Mouse (Mus musculus) R1 (cell line): ENCODE measurements around the gene Tspyl1.

Source experiments
- DNase-seq: peaks from one replicate; pipeline ENCODE4 v3.0.0-alpha.2; 2018; ENCODE audit warnings: low read depth, low spot score

Gene Tspyl1

DNA sequence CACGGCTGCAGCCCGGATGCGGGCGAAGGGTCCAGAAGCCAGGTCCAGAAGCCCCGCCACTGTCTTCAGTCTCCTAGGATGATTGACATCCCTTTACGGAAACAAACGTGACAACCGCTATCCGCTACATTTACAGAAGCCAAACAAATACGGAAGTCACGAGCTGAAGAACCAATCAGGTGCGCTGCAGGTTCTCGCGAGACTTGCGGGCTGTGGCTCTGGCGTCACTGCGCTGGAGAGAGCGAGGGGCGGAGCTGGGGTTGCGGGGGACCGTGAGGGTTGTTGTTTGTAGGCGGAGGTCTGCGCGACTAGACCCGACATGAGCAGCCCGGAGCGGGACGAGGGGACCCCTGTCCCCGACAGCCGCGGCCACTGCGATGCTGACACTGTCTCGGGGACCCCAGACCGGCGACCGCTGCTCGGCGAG is at the start of gene Tspyl1:
Gene Tspyl1, plus strand, starts transcription at position 229 of the 427 bp plus-strand sequence.
- DNase-seq, result peak; percentile 99

DNA sequence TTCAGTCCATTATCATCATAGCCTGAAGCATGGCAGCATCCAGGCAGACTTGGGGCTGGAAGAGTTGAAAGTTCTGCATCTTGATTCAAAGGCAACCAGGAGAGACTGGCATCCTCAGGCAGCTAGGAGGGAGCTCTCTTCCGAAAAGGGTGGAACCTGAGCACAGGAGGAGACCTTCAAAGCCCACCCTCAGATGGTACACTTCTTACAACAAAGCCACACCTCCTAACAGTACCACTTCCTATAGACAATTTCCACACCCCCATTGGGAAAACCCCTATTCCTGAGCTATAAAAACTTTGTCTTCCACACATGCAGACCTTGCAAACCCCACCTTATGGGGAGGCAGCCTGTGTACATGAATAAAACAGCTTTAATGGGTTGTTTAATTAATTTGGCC is 48.6 kb upstream of the Tspyl1 start:
- peak; percentile 86 for DNase-seq

DNA sequence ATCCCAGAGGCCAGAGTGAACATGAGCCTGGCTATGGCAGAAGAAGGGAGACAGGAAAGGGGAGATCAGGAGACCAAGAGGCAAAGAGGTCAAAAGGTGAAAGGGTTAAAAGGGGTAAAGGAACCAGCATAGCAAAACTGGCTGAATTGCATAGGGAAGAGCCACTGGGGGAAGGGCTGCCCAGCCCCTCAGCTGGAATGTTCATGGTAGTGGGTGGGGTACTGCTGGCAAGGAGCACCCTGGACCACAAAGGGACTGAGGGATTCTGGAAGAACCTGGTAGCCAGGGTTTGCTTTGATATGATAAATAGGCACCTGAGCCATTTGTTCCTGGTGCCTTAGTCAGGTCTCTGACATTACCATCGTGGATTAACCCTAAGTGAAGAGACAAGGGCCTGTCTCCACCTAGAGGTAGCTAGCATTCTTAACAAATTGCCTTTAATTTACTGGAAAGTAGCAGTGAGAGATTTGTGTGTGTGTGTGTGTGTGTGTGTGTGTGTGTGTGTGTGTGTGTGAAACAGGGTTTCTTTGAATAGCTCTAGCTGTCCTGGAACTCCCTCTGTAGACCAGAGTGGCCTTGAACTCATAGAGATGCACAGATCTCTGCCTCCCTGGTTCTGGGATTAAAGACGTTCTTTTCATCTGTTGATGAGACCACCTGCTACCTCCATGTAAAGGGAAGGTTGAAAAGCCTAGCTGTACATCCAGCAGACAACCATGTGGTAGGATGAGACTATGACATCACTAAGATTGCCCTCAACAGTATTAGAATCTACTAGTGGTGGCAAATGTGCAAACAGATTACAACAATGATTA is 47.9 kb upstream of the Tspyl1 start:
- peak; percentile 100 for DNase-seq

DNA sequence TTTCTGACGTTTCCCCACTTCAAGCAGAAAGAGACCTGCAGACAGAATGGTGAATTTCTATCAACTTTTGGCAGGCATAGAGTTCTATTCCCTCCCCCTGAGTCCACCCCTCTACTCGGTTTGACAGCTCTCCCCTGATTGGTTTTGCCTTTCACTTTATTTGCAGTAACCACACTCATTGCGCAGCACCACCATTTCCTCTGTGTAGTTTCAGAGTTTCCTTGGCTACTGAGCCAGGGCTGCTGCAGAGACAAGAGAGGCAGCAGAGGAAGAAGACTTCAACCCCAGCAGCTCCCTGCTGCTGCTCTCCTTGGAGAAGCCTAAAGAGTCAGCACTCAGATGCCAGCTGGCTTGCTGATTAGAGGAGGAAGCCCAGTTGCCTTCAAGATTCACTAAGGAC is 46.6 kb upstream of the Tspyl1 start:
- DNase-seq, result peak; percentile 42

DNA sequence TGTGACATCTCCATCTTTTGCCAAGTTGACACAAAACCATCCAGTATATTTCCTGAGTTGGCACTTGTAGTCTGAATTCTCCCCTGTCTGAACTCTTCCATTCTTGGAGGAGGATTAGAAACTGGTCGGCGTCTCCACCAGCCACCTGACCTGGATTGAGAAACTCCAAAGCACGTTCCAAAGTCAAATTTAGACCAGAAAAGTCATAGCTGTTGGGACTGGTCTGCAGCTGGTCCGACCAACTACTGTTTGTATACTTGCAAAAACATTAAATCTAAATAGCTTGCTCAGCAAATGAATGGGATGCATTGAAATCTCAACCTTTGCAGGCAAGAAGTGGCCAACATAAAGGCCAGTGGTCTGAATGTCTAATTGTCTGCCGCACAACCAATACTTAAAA is 45.4 kb upstream of the Tspyl1 start:
- peak; percentile 26 for DNase-seq

DNA sequence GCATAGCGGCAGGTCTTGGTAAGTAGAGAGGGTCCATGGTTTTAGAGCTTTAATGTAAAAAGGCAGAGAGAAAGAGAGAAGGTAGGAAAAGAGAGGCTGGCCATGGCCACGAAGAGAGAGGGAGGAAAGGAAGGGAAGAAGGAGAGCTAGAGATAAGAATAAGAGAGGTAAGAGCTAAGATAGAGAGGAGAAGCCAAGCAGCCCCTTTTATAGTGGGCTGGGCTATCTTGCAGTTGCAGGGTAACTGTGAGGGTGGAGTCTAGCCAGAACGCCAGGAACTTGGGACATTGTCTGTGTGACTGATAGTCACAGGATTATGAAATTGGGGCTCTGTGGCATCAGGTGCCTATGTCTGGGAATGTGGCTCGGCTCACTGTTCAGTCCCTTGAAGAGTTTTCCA is 43.5 kb upstream of the Tspyl1 start:
- peak; percentile 29 for DNase-seq

DNA sequence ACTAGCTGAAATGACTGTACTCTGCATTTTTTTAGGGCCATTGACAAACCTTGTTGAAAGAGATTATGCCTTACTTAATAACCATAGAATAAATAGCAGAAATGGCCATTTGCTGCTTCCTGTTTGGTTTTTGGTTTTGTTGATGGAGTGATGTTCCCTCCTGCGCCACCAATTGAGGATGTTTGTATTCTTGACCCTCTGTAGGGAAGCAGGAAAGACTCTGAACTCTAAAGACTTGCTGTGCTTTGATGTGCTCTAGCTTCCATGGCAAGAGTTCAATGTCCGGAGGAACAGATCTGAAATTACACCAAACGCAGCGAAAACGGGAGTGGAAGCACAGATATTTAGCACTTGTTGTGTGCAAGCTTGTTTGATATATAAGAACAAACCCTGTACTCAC is 37.2 kb upstream of the Tspyl1 start:
- no peak for DNase-seq

DNA sequence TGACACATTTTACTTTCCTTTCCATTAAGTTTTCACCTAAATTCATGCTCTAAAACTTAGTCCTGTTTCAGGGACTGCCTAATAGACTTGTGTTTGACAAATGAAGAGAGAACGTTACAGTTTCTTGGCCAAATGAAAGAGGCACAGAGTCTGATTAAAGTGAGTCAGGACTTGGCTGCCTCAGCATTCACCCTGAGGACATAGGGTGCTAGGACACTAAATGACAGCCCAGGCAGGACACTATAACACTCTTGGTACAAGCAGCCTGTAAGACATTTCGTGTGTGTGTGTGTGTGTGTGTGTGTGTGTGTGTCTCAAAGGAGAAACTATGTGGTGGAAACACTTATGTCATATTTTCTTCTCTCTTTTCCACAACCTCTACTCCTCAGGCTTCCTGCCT is 35.9 kb upstream of the Tspyl1 start:
- DNase-seq, result no peak

DNA sequence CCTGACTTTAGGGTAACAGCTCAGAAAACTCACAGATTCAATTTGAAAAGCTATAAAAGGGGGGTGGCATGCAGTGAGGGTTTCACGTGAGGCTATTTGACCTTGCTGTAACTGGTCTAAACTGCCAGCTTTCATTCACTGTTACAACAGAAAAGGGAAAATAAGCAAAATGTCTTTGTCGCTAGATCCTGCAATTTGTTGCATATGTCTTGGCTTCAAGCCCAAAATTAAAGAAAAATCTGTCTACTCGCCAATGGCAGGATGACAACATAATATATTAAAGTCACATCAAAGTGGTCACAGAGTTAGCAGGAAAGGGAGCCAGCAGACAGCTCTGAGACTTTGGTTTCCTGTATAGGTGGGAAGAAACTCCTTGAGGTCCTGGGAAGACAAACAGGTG is 34.2 kb upstream of the Tspyl1 start:
- no peak for DNase-seq

DNA sequence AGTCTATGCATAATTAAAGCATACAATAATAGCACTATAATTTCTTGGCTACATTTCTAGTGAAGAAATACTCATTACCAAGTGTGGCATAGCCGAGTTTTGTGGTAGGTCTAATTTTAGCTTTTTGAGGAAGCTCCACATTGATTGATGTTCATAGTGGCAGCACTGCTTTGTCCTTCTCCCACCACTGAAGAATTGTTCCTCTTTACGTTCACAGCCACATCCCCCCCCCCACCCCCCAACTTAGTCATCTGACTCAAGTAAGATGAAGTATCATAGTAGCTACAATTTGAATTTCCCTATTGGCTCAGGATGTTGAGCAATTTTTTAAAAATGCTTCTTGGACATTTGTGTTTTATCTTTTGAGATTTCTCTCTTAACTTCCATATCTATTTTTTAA is 32.4 kb upstream of the Tspyl1 start:
- DNase-seq, result no peak

DNA sequence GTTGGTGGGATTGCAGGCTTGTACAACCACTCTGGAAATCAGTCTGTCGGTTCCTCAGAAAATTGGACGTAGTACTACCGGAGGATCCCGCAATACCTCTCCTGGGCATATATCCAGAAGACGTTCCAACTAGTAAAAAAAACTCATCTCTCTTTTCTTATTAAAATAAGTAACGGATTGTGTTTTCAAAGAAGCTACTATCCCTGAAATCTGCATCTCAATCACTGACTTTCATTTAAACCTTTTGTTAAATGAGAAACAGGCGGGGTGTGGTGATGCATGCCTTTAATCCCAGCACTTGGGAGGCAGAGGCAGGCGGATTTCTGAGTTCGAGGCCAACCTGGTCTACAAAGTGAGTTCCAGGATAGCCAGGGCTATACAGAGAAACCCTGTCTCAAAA is 29.2 kb upstream of the Tspyl1 start:
- peak; percentile 86 for DNase-seq

DNA sequence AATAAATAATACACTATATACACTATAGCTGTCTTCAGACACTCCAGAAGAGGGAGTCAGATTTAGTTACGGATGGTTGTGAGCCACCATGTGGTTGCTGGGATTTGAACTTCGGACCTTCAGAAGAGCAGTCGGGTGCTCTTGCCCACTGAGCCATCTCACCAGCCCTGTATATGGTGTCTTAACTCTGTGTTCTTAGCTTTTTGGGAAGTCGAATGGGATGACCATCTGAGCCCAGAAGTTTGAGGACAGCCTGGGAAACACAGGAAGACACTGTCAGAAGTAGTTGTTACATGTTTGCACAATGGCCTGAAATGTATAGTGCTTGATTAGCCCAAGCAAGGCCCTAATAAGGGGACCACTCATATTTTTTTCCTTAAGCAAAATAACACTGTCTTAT is 16.9 kb upstream of the Tspyl1 start:
- no peak for DNase-seq

DNA sequence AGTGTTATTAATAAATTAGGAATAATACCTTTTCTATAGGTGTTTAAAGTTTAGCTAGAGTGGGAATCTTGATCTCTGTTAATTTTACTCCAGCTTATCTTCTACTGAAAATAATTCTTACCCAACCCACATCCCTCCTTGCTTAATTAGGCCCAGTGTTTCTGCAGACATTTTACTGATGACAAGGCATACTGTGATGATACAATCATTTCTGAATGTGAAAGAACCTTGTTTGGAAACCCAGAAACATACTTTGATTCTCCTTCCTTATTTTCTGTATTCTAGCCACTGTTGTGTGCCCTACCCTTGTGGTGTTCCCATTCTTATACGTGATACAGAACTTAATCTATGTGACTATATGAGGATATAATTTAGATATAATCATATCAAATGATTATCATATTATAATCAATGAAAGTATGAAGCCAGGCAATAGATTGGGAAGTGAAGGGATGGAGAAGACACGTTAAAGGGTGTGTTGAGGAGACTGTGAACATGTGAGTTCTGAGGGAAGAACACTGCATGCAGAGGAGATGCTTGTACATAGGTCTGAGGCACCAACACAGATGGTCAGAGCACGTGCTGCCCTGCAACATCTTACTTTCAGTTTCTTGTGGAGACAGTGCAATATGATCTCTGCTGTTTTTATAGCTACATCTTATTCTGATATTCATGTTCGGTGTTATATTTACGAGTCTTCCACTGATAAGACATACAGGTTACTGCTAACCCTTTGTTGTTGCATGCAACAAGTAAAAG is 14.5 kb upstream of the Tspyl1 start:
- DNase-seq, result no peak

DNA sequence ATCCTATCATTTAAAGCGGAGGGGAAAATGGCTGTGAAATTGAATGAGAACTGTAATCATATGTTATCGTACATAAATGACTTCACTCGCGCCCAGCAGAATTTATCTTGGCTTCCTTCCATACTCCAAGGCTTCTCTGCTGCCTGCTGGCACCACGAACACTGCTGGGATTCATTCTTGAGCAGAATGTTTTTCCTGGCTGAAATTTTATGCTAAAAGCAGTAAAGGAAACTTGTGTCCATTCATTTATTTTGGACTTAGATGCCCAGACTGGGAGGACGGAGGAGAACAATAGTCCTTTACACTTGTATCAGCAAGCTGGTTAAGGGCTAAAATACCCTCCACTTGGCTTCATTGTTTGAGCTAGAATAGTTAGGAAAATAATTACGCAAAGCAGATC is 10.3 kb upstream of the Tspyl1 start:
- no peak for DNase-seq

DNA sequence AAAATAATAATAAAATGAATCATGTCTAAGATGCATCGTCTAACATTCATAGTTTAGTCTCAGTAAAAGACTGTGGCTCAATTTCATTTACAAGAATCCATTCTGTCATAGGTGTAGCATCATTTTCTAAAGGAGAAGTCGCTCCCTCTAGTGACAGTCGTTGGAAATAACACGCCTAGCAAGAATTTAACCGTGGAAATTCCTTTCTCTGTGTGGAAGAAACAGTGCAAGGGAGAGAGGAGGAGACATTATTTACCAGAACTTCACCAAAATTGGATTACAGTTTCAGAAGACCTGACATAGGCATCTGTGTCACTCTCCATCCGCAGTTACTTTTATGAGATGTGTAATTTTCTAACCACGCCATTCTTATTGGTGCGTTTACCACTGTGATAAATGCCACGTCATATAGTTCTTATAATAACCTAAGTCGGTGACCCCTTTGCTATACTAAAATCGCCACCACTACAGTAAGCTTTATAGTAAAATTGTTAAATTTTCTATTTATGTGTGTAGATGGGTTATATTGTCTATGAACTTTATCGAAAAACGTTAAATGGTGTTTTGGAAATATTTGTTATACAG is 1.3 kb upstream of the Tspyl1 start:
- peak; percentile 86 for DNase-seq

DNA sequence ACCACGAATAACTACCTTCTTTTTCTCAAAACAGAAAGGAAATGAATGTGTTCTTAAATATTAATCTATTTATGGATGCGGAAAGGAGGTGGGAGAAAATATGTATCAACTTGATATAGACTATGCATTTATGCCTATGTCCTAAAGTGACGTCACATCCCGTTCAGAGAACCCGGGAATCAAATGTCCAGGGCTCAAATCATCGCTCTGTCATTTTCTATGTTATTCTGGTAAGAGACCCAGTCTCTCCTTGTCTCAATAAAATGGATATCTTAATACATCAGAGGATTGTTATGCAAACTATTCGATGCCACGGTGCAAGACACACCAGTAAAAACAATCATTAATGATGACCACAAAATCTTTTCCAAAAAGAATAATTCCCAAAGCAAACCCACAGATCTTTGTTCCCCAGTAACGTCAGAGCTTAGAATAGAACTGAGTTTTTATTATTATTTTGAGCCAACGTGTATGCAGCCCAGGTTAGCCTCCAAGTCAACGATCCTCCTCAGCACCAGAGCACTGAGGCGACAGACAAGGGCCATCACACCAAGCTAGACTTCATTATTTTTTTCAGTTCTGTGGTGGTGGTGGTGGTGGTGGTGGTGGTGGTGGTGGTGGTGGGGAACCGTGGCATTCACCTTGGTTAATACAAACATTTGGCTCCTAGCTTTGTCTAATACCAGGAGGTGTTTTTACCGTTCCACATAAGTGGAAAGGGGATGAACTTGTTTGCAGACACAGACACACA is 604 bp upstream of the Tspyl1 start:
- no peak for DNase-seq

DNA sequence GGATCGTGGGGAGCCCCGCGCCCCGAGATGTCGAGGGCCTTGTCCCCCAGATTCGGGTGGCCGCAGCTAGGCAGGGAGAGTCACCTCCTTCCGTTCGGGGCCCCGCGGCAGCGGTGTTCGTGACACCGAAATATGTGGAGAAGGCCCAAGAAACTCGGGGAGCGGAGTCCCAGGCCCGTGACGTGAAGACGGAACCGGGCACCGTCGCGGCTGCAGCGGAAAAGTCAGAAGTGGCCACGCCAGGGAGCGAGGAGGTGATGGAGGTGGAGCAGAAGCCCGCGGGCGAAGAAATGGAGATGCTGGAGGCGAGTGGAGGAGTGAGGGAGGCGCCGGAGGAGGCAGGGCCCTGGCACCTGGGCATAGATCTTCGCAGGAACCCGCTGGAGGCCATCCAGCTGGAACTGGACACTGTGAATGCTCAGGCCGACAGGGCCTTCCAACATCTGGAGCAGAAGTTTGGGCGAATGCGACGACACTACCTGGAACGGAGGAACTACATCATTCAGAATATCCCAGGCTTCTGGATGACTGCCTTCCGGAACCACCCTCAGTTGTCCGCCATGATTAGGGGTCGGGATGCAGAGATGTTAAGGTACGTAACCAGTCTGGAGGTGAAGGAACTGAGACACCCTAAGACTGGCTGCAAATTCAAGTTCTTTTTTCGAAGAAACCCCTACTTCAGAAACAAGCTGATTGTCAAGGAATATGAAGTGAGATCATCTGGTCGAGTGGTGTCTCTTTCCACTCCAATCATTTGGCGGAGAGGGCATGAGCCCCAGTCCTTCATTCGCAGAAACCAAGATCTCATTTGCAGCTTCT is 639 bp downstream of the Tspyl1 start:
- peak; percentile 53 for DNase-seq

DNA sequence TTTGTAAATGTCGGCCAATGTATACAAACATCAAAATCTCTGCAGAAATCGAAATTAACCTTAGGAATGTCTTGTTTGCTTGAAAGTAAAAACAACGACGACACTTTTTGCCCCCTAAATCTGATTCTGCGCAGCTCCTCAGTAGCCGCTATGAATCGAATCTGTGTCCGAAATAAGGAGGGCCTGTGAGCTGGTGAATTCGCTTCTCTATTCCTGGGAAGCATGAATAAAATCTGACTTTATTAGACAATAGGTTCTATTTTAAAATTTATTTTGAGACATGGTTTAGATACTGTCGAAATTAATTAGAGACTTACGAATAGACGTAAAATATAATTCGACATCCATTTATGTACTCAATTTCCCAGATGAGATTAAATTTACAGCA is 14.9 kb downstream of the Tspyl1 start:
- DNase-seq, result no peak

DNA sequence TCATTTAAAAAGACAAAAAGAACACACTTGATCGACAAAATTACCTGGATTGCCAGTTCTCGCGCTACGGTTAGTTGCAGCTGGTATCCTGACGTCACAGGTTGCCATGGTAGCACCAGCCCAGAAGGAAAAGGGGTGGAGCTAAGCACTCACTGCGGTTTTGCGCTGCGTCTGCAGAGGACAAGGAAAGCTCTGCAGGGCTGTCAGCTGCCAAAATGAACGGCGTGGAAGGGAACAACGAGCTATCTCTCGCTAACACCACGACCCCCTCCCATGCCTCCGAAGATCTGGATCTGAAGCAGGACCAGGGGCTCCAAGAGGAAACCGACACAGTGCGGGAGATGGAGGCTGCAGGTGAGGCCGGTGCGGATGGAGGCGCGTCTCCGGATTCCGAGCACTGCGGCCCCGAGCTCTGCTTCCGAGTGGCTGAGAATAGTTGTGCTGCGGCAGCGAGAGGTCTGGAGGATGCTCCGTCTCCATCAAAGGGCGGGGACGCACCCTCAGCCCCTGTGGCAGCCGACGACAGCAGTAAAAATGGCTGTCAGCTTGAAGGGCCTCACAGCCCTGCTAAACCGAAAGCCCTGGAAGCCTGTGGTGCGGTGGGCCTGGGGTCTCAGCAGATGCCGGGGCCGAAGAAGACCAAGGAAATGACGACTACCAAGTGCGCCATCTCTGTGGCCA is 15.4 kb downstream of the Tspyl1 start, which contains the start of gene Tspyl4:
Gene Tspyl4, plus strand, starts transcription at position 144 of the 681 bp plus-strand sequence.
- DNase-seq, result peak; percentile 96

DNA sequence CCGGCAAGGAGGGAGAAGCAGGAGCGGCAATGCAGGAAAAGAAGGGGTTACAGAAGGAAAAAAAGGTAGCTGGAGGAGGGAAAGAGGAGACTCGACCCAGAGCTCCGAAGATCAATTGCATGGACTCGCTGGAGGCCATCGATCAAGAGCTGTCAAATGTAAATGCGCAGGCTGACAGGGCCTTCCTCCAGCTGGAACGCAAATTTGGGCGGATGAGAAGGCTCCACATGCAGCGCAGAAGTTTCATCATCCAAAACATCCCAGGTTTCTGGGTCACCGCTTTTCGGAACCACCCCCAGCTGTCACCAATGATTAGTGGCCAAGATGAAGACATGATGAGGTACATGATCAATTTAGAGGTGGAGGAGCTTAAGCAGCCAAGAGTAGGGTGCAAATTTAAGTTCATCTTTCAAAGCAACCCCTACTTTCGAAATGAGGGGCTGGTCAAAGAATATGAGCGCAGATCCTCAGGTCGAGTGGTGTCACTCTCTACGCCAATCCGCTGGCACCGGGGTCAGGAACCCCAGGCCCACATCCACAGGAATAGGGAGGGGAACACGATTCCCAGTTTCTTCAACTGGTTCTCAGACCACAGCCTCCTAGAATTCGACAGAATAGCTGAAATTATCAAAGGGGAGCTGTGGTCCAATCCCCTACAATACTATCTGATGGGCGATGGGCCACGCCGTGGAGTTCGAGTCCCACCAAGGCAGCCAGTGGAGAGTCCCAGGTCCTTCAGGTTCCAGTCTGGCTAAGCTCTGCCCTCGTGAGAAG is 16.2 kb downstream of the Tspyl1 start:
- no peak for DNase-seq
